Comparison of ENCODE assay signal across 8 mouse cellular contexts in genomic region chr17:36205862-36206261, GRCm38 (mm10). TPM values are rescaled to one million over a fixed set of nuclear protein-coding genes. Genes with fewer than 3 reads are reported as not detected.
DNase-seq lines count a peak whose midpoint lies in the region; ATAC-seq lines count a peak whose summit lies in the region.

No protein-coding gene starts in this region.

- ATAC-seq in heart, embryonic 16.5 days (replicated peaks; ENCODE audit: extremely low read depth, insufficient read depth, low FRiP score) = 0 out of 2 replicates have a peak, but pooled peaks have one; percentile 6

- no peaks in the 10 kb centered on the region for H3K79me2 ChIP-seq in macrophage (ENCODE audit: inconsistent target)

- peaks cover 9% of the 10 kb centered on the region for H3K4me1 ChIP-seq in heart, embryonic 10.5 days
- 0 out of 2 replicates have a peak, but pooled peaks cover 3% of the 10 kb centered on the region for H3K4me1 ChIP-seq in heart, embryonic 16.5 days (ENCODE audit: control insufficient read depth, insufficient read depth, low read length)

- H3K36me3 ChIP-seq in heart, embryonic 10.5 days = no peaks in the 10 kb centered on the region
- H3K36me3 ChIP-seq in heart, embryonic 16.5 days (ENCODE audit: control insufficient read depth, insufficient read depth) = no peaks in the 10 kb centered on the region
- no peaks in the 10 kb centered on the region for H3K36me3 ChIP-seq in macrophage (ENCODE audit: inconsistent target)

- peaks cover 96% of the 10 kb centered on the region for H3K27me3 ChIP-seq in heart, embryonic 10.5 days (ENCODE audit: insufficient read depth, poor library complexity, severe bottlenecking)
- H3K27me3 ChIP-seq in heart, embryonic 16.5 days (ENCODE audit: control insufficient read depth, insufficient read depth, low read length) = peaks cover 28% of the 10 kb centered on the region

- no peaks in the 10 kb centered on the region for H3K9me3 ChIP-seq in heart, embryonic 10.5 days
- H3K9me3 ChIP-seq in heart, embryonic 16.5 days (replicated peaks; ENCODE audit: control insufficient read depth, low read length) = no peaks in the 10 kb centered on the region

- no peak for DNase-seq in heart, embryonic 10.5 days (ENCODE audit: low spot score)
- no peak for DNase-seq in heart, postnatal 4 days
- peak; percentile 1 for DNase-seq in NIH3T3 (ENCODE audit: low read depth)
- DNase-seq in Muller cell, postnatal 12 days (ENCODE audit: inconsistent ontology term) = no peak
- no peak for DNase-seq in spleen, postnatal 10 days (ENCODE audit: low spot score in 2 of 2)
- no peak for DNase-seq in thymus, postnatal 25 days

- H3K4me3 ChIP-seq in heart, embryonic 10.5 days = peak overlapping the region; percentile 52
- peak overlapping the region; percentile 59 for H3K4me3 ChIP-seq in heart, embryonic 16.5 days (ENCODE audit: low read length)
- peak overlapping the region; percentile 54 for H3K4me3 ChIP-seq in macrophage (ENCODE audit: inconsistent target)

- no peak overlapping the region for H3K27ac ChIP-seq in heart, embryonic 10.5 days
- H3K27ac ChIP-seq in heart, embryonic 16.5 days (ENCODE audit: low read length) = no peak overlapping the region
- no peak overlapping the region for H3K27ac ChIP-seq in macrophage

- peak overlapping the region; percentile 66 for H3K4me2 ChIP-seq in heart, embryonic 16.5 days (ENCODE audit: low read depth, low read length)

- 1% methylated on average over 41 of the region's 41 CpGs for WGBS in heart, embryonic 10.5 days
- WGBS in heart, embryonic 16.5 days = 2% methylated on average over 40 of the region's 41 CpGs
- 1% methylated on average over 41 of the region's 41 CpGs for WGBS in macrophage (ENCODE audit: missing documents)

- peak overlapping the region; percentile 30 for H3K9ac ChIP-seq in heart, embryonic 16.5 days (ENCODE audit: low read length)

RNA-seq across cellular contexts. Expression of gene H2-T3, which starts 15.8 kb away (rescaled TPM):
- polyA plus RNA-seq in heart, embryonic 10.5 days (2016; fragmentation: Nextera tagmentation; extraction: Ambion mirVana) = not detected in 2 replicates
- total RNA-seq in heart, postnatal 4 days (2021) = not detected
- 0.21 and 0.97 TPM in 2 replicates for polyA plus RNA-seq in heart, embryonic 16.5 days (2015; fragmentation: Nextera tagmentation; extraction: Ambion mirVana)
- total RNA-seq in macrophage (2018; cell fraction: chromatin; rRNA removed) = not detected
- total RNA-seq in macrophage (2018; cell fraction: cytosol; rRNA removed) = not detected
- not detected for total RNA-seq in macrophage (2018; cell fraction: nucleus; rRNA removed)
- polyA plus RNA-seq in macrophage (2018) = not detected in 3 replicates

RNA-seq across cellular contexts. Expression of gene Gm8909, which starts 37.5 kb away (rescaled TPM):
- polyA plus RNA-seq in heart, embryonic 10.5 days (2016; fragmentation: Nextera tagmentation; extraction: Ambion mirVana) = 0.40 TPM in 1 of 2 replicates, not detected in the other
- not detected for total RNA-seq in heart, postnatal 4 days (2021)
- polyA plus RNA-seq in heart, embryonic 16.5 days (2015; fragmentation: Nextera tagmentation; extraction: Ambion mirVana) = 1.8 and 1.9 TPM in 2 replicates
- not detected for total RNA-seq in macrophage (2018; cell fraction: chromatin; rRNA removed)
- total RNA-seq in macrophage (2018; cell fraction: cytosol; rRNA removed) = not detected
- 1 to 10 TPM in 1 of 26 experiments, not detected in 25; 1.0 TPM for total RNA-seq in macrophage (2018; cell fraction: nucleus; rRNA removed)
- polyA plus RNA-seq in macrophage (2018) = not detected in 3 replicates

RNA-seq across cellular contexts. Expression of gene Rpp21, which starts 52.0 kb away (rescaled TPM):
- polyA plus RNA-seq in heart, embryonic 10.5 days (2016; fragmentation: Nextera tagmentation; extraction: Ambion mirVana) = 106 and 108 TPM in 2 replicates
- total RNA-seq in heart, postnatal 4 days (2021) = 10 to 100 TPM; 35.0 to 43.1 TPM
- 73.2 and 89.1 TPM in 2 replicates for polyA plus RNA-seq in heart, embryonic 16.5 days (2015; fragmentation: Nextera tagmentation; extraction: Ambion mirVana)
- 10 to 100 TPM in 24 of 26 experiments, 1 to 10 TPM in 2; 7.8 to 67.7 (median 23.6) TPM for total RNA-seq in macrophage (2018; cell fraction: chromatin; rRNA removed)
- 10 to 100 TPM; 19.1 to 41.4 (median 28.1) TPM for total RNA-seq in macrophage (2018; cell fraction: cytosol; rRNA removed)
- total RNA-seq in macrophage (2018; cell fraction: nucleus; rRNA removed) = 10 to 100 TPM; 10.6 to 52.7 (median 33.4) TPM
- 14.2 to 42.9 TPM (median 31.7 TPM) in 3 replicates for polyA plus RNA-seq in macrophage (2018)
